Mouse (Mus musculus): ENCODE measurements at regions not wholly inside any gene's neighbourhood (a gene's known extent, or its start where the extent isn't known, plus 50 kb on each side); places are given as distances from the start of the nearest gene placed in this dataset.

- no peak for DNase-seq
Measured at GRCm38 (mm10) chr3:143375527-143376061, 493.8 kb upstream of the Pkn2 start.

- DNase-seq, result no peak
Measured at GRCm38 (mm10) chr3:143373501-143373900, 491.7 kb upstream of the Pkn2 start.

DNA sequence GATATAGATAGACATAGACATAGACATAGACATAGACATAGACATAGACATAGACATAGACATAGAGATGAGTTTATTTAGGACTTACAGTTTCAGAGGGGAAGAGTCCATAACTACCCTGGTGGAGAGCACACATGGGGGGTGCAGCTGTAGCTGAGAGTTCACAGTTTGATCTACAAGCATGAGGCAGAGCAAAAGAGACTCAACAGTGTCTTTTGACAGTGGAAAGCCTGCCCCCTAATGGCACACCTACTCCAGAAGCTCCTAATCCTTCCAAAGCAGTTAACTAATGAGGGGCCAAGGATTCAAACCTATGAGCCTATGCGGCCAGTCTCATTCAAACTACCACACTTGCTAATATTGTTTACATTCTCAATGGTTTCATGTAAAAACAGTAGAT lies 487.2 kb upstream of the Pkn2 start:
- DNase-seq, result peak in 1 of 2 experiments; percentile 9

- peak; percentile 66 to 83 for DNase-seq
Measured at GRCm38 (mm10) chr3:143340032-143340431, 458.2 kb upstream of the Pkn2 start.

DNA sequence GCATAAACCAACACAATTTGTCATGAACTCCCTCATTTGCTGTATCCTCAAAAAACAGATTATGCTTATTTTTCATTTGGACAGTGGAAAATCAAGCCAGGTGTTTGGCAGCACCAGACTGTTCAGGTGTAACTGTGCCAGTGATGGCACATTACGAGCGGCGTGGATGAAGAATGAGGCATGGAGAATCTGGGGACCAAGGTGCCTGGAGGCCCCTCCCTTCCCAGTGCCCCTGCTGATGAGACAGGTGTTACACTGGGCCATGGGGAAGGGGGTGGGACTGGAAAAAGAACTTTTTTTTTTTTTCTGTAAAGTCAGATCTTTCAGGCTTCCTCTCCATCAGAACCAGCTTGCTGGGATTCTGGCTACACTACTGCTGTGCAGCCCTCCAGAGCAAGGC lies 451.5 kb upstream of the Pkn2 start:
- peak; percentile 4 to 37 for DNase-seq

DNA sequence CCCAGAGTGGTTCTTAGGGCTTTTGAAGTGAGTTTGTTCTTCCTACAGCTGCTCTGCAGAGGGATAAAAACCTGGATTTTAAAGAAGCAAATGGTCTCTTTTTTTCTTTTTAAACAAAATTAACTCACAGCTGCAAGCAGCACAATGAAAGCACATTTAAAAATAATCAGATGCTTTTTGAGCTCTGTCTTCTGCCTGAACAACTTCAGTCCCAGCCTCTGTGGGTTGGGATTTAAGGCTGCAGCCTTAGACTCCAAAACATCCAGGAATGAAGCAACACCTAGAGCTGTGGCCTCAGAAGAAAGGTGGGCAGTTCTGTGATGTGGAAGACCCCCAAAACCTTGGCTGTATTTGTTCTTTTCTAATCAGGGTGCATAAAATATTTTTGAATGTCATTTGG lies 446.7 kb upstream of the Pkn2 start:
- no peak for DNase-seq

DNA sequence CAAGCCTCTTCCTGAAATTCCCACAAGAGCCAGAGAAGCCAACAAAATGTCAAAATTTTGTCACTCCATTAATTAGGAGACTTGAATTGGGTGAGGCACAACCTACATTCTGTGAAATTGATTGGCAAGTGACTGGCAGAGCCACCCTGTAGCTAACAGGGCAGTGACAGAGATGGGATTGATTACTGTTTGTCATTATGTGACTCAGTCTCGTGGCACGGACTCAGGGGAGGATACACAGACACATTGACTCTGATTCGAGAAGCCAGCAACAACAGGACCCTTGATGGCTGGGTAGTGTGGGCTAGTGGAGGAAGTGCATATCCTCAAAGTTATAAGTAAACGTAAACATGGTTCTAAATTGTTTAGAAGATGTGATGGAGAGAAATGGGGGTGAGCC lies 445.8 kb upstream of the Pkn2 start:
- DNase-seq, result no peak

- no peak for DNase-seq
Measured at GRCm38 (mm10) chr3:143316457-143316856, 434.7 kb upstream of the Pkn2 start.

DNA sequence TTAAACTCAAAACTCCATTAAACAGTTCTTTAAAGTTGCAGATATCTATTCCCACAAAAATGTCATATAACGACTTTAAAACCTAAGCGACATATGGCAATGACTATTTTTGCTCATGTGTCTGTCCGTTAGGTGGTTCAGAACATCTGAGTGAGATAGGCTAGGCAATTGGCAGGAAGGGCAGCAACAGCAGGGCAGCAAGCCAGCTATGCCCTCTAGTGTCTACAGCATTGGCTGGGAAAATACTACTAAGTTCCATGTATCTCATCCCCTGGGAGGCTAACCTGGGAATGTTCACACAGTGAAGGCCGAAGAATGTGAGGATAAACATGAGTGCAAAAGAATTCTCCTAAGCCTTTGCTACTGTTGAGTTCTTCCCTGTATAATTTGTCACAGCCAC lies 410.0 kb upstream of the Pkn2 start:
- peak in 1 of 2 experiments; percentile 5 for DNase-seq

DNA sequence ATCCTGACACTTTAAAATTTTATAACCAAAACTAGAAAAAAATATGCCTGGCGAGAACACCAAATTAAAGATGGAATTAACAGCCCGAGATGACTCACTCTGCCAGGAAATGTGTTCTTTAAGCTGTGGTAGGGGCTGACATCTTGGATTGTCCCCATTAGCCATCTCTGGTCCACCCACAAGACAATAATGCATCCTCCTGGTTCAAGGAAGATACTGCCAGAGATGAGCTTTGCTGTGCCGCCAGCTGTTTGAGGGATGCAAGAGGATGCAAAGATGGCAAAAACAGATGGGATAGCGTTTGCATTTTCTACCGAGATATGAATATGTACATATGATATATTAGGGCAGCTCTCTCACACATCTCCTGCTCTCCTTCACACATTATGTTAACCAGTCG lies 382.3 kb upstream of the Pkn2 start:
- DNase-seq, result no peak

DNA sequence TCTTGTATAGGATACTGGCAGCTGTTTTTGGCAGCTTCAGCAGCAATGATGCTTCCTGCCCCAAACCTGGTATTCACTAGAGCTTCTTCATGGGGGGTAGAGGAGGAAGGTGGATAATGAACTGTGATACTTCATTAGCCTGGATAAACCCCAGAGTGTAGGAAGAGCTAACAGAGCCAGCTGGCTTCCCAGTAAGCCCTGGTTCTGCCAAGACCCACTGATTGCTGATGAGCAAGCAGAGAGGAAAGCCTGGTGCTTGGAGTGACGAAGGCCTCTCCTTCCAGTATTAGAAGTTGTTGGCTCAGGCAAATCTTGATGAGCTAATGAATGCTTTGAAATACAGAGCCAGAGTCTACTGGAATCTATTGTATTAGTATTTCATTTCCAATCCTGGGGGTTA lies 370.8 kb upstream of the Pkn2 start:
- no peak for DNase-seq

- no peak for DNase-seq
Measured at GRCm38 (mm10) chr3:143252008-143252407, 370.2 kb upstream of the Pkn2 start.

- DNase-seq, result no peak
Measured at GRCm38 (mm10) chr3:143242691-143243090, 360.9 kb upstream of the Pkn2 start.

GRCm38 (mm10) chr3:143240545-143241383 lies 359.0 kb upstream of the Pkn2 start:
- peak in 1 of 2 experiments; percentile 1 for DNase-seq

DNA sequence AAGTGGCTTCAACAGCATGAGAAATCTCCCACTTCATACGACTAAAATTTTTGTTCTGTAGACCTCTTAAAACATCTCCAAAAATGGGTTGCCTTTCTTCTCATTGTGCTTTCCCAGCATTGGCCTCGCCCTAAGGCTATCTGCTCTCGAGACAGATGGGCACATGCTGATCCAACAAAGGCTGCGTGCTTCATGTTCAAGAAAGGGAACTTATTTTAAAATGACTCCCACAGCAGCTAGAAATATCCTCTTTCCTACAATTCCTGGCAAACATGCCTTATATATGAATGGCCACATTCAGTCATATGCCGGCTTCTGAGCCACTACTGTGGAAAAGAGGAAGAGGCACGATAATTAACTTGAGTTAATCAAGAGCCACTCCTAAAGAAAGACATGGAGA lies 356.7 kb upstream of the Pkn2 start:
- DNase-seq, result no peak

DNA sequence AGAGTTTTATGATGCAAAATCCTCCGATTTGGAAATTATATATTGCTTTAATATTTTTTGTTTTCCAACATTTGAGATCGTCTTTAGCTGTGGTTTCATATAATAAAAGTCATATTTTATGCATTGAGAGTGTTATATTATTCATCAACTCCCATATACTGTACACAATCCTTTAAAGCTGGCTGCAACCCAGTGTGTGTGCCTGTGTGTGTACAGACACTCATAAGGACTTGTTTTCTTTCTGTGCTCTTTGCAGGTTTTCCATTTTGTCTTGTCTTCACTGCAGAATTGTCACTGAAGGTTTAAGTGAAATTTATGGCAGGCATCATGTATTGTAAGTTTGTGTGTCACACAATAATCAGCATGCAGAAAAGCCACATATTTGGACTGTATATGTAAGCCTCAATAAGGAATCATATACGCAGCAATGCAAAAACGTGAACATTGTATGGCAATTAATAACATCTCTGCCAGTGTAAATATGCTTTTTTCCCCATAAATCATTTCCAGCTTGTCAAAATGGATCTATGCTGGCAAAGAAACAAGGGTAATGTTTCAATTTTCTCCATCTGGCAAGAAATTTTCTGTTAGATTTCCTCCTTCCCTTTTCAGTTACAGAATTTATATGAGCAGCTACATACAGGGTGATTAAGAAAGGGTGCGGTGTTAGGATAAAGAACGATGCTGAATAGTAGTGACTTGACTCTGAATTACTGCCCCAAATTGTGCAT lies 342.4 kb upstream of the Pkn2 start:
- DNase-seq, result no peak

GRCm38 (mm10) chr3:143193263-143193970 lies 311.6 kb upstream of the Pkn2 start:
- no peak for DNase-seq

DNA sequence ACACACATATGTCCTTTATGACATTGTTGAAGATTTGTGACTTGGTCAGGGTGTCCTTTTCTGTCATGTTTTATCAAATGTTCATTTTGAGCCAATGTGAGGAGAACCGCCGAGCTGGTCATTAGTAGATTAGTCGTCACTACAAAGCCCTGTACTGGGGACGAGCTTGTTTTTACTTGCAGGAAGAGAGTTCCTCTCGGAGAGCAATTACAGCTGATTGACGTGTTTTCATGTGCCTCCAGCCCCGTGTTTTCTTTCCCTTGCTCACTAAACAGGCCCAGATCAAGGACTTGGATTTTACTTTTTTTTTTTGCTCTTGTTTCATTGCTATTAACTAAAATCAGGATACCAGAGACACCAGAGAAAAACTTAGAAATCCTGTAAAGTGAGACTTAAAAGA lies 307.1 kb upstream of the Pkn2 start:
- DNase-seq, result no peak

DNA sequence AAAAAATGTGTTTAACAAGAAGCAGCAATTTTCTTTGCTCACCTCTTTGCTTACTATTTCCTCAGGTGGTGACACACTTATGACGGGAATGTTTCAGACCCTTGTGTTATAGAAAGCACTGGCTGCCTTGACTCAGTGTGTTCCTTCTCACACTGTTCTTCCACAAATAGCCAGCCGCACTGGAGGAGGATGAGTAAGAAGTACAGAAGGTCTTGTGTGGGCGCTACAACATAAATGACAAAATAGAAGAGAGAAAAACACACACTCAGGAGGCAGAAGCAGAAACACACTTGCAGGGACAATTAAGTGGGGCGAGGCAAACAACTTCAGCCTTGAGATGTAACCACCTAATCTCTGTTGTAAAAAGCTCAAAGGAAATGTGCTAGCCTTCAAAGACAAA lies 292.2 kb upstream of the Pkn2 start:
- DNase-seq, result no peak

- DNase-seq, result no peak
Measured at GRCm38 (mm10) chr3:143162444-143162843, 280.6 kb upstream of the Pkn2 start.

GRCm38 (mm10) chr3:143161993-143162392 lies 280.2 kb upstream of the Pkn2 start:
- DNase-seq, result no peak

DNA sequence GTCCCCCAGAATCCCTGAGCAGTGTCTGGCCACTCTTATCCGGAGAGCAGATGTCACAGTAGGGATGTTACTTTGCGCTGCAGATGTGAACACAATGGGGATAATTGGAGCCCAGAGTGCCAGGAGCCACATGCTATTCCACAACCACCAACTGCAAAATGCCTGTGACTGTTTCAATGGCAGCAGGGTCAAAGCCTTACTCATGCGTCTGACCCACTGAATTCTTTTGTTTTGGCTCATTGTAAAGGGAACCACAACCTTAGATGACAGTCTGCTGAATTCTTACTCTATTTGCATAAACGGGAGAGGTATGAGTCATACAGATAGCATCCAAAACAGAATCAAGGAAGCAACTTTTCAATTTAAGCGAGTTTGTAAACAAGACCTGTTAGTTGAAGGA lies 276.8 kb upstream of the Pkn2 start:
- DNase-seq, result no peak
